Mouse (Mus musculus) mature B cell (primary cell): ENCODE results near the gene Ppih.

Source experiments
- in situ Hi-C: fragments of 300-500 bp; cut with MboI; formaldehyde crosslinking; loops from 2 replicates; pipeline ENCODE4 v1.14.3; 2019

Gene Ppih

GRCm38 (mm10) chr4:119320131-119320830 lies at the start of gene Ppih:
Gene Ppih, minus strand, starts transcription at chr4:119320546.
- in situ Hi-C loops: no loop called here

- in situ Hi-C loops: no loop called here
Measured at GRCm38 (mm10) chr4:119369460-119369859, 49.1 kb upstream of the Ppih start.

DNA sequence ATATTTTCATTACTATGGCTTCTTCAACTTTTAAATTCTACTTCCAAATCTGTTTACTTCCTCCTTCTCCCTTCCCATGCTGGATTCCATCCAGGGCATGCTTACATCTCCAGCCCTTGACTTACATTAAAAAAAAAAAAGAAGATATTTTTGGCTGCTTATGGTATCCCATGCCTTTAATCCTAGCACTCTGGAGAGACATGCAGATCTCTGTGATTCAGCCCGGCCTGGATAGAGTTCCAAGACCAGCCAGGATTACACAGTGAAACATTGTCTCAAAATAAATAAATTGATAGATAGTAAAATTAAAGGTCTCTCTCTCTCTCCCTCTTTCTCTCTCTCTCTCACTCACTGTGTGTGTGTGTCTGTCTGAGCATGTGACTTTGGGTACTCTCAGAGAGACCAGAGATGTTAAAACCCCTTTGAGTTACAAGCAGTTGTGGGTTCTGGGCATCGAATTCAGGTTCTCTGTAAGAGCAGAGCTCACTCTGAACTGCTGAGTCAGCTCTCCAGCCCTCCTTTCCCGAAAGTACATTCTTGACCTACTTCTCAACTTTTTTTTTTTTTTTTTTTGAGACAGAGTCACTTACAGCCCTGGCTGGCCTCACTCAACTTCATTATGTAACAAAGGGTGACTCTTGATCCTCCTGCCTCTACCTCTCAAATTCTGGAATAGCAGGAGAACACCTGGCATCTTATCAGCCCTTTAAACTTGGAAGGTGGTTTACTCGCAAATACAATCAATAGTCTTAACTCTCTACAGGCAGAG lies 46.6 kb upstream of the Ppih start:
- in situ Hi-C loops: no loop called here

GRCm38 (mm10) chr4:119362231-119362630 lies 41.9 kb upstream of the Ppih start:
- in situ Hi-C loops: no loop called here

- in situ Hi-C loops: no loop called here
Measured at GRCm38 (mm10) chr4:119359196-119359971, 39.0 kb upstream of the Ppih start.

- in situ Hi-C loops: no loop called here
Measured at GRCm38 (mm10) chr4:119345508-119345907, 25.2 kb upstream of the Ppih start.

GRCm38 (mm10) chr4:119338861-119339361 lies 18.6 kb upstream of the Ppih start:
- in situ Hi-C loops: no loop called here

DNA sequence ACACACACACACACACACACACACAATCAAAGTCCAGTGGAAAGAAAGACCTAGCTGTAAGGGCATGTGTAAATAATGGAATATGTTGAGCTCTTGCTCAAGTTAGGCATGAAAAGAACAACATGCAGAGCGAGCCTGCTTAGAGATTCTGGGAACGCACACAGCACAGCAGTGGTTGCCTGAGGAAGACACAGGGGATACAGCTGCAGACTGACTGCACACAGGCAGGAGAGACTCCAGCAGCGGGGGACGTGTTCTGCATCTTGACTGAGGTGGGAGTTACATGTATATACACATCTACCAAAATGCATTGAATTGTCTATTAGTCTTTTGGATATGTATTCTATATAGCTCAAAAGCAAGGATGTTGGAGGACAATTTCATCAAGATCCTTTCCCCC lies 18.1 kb upstream of the Ppih start:
- in situ Hi-C loops: no loop called here

DNA sequence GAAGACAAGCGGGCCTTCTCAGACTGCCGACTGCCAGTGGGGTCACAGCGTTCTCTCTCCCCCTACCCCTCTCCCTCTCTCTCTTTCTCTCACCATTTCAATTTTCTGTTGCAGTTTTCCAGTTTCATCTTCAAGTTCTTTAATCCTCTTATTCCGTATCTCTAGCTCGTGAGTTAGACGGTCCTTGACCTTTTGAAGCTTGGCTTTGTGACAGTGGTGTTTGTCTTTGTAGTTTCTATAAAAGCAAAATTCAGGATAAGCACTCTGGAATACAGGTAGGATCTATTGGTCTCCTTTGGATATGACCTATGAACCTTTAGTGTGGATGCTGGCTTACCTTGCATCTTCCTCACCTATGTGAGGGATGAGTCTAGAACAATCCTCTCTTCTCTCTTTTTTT lies 13.1 kb upstream of the Ppih start:
- in situ Hi-C loops: no loop called here

GRCm38 (mm10) chr4:119320896-119321550 lies 677 bp upstream of the Ppih start:
- in situ Hi-C loops: no loop called here

DNA sequence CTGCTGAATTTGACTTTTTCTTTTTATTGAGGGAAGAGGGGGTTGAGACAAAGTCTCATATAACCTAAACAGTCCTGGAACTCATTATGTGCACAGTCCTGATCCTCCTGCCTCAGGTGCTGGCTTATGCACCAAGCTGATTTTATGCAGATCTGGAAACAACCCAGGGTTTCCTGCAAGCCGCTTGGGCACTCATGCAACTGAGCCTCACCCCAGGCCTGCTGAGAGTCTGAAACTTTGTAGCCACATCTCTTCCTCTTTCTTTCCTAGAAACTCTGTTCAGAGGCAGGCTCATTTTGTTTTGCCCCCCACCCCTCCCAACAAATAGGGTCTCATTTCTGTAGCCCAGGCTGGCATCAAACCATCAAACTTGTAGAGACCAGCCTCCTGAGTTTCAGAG lies 6.6 kb downstream of the Ppih start:
- in situ Hi-C loops: no loop called here

DNA sequence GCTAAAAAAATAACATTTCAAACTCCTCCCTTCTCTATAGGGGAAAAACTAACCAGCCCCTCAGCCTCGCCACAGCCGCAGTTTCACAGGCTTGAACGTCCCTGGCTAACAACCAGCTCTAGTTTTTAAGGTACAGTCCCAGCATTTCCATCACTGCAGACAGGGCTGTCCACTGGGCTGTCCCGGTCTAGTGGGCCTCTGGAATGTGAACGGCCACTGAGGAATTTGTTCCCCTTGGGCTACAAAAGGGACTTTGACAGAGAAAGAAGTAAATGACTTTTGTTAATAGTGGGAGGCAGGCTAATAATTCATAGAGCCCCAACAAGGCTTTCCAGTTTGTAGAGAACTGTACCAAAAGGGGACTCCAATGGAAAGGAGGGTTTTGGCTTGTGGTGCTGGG lies 14.9 kb downstream of the Ppih start:
- in situ Hi-C loops: no loop called here

DNA sequence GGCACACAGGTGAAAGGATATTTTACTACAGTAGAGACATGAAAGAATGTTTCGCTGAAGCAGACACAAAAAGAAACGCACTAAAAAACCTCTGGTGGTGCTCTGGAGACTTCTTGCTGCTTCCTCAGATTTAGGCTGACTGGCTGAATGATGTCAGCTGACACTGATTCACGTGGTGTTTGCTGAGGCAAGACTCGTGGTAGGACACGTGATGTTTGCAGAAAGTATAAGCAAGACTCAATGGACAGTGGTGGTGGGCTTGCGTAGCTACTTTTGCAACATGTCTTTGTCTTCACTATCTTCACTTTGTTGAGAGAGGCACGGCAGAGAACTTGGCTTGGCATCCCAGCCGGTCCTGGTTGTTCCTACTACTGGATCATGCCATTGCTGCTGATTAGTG lies 17.1 kb downstream of the Ppih start:
- in situ Hi-C loops: no loop called here

DNA sequence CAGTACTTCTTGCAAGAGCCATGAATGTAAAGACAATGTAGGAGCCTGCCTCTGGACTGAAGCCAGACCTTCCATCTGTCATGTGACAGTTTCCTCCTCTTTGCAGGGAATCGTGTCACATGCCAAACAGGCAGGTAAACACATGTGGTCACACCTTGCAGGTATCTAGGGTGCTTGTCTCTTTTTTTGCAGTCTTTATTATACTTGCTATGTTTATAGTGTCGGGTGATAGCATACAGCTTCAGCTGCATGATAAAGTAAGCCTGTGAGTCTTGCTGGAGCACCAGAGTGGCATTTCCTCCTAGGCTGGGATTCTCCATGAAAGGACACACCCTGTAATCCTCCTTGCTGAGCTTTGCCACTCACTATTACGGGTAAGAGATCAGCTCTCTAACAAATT lies 18.6 kb downstream of the Ppih start:
- in situ Hi-C loops: no loop called here

DNA sequence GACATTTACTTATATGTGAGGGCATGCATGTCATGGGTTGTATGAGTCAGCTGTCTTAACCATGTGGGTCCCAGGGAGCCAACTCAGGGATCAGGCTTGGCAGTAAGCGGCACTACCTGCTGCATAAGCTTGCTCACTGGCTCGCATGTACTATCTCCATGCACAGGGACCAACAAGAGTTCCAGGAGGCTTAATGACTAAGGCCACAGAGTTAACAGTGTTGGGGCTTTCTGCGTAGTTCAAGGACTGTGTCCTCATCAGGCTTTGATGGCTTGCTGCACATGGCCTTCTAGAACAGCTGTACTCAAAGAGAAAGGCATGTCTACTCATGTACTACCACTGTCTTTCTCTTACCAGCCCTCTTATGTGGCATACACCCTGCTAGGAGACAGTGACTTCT lies 19.6 kb downstream of the Ppih start:
- in situ Hi-C loops: no loop called here

DNA sequence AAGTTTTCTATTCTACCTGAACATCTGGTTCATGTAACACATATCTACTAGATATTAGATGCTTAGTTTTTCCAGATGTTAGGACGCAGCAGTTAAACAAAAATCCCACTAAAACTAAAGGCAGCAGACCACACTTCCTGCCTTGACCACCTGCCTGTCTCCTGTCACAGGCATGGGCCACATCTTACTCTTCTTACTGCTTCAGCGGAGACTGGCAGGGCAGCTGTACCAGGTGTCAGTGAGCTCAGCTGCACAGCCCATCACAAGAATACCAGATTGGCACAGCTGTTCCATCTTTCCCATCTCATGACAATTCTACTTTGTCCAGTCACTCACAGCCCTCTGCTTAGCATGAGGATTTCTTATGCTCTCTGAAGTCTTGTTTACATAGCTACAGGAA lies 23.0 kb downstream of the Ppih start:
- in situ Hi-C loops: no loop called here

GRCm38 (mm10) chr4:119295134-119295453 lies 25.3 kb downstream of the Ppih start:
- in situ Hi-C loops: no loop called here

GRCm38 (mm10) chr4:119294415-119295133 lies 25.8 kb downstream of the Ppih start, which contains the start of gene Ybx1:
Gene Ybx1, minus strand, starts transcription at chr4:119294604.
- in situ Hi-C loops: no loop called here

GRCm38 (mm10) chr4:119293574-119294258 lies 26.6 kb downstream of the Ppih start:
- in situ Hi-C loops: no loop called here

DNA sequence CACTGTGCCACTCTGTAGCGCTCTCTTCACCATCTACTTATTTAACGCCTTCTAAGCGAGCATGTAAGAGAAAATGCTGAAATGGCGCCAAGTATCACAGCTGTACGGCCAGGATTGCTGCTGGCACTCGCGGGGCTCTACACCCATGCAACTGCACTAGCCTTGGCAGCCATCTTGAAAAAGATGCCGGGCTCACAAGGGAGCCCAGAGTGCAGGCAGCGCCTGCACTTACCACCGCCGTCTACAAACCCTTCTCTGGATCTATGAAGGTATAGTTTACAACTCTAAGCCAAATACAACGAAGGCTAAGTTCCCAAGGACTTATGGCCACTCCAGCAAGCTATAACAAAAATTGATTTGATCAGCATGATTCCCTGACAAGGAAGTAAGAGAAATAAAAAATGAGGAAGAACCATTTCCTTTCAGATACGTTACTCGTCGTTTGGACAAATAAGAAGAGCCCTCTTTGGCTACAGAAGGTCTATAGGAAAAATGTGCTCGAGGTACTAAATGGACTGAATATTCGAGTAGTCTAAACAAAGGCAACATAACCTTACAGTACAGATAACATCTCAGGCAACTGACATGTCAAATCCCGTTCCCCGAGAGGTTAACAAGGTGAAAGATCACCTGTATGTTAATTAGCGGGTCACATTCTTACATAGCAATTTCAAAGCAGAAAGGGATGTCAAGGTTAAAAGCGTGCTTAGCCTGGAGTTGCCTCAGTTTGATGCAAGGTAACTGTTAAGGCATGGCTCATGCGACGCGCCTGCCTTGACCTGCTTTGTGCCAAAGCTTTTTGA lies 27.4 kb downstream of the Ppih start:
- in situ Hi-C loops: no loop called here
